Mouse (Mus musculus) small intestine, adult 2 months (tissue): ENCODE measurements at regions not wholly inside any gene's neighbourhood (a gene's known extent, or its start where the extent isn't known, plus 50 kb on each side); places are given as distances from the start of the nearest gene placed in this dataset.

ENCODE experiments used
- CTCF ChIP-seq: fragments of 200-500 bp; IDR thresholded peaks from 2 replicates; pipeline ENCODE4 v1.5.1; 2012; ENCODE audit warnings: low read depth, mild to moderate bottlenecking, control low read depth, inconsistent platforms, low read length, moderate library complexity, mixed read lengths; ENCODE audit not compliant: insufficient replicate concordance, insufficient read length; ENCODE audit errors: extremely low read depth
- POLR2A ChIP-seq: fragments of 200-500 bp; IDR thresholded peaks from 2 replicates; pipeline ENCODE4 v1.6.1; 2012; ENCODE audit warnings: low read depth, mild to moderate bottlenecking, control low read depth, inconsistent platforms, low read length, moderate library complexity

DNA sequence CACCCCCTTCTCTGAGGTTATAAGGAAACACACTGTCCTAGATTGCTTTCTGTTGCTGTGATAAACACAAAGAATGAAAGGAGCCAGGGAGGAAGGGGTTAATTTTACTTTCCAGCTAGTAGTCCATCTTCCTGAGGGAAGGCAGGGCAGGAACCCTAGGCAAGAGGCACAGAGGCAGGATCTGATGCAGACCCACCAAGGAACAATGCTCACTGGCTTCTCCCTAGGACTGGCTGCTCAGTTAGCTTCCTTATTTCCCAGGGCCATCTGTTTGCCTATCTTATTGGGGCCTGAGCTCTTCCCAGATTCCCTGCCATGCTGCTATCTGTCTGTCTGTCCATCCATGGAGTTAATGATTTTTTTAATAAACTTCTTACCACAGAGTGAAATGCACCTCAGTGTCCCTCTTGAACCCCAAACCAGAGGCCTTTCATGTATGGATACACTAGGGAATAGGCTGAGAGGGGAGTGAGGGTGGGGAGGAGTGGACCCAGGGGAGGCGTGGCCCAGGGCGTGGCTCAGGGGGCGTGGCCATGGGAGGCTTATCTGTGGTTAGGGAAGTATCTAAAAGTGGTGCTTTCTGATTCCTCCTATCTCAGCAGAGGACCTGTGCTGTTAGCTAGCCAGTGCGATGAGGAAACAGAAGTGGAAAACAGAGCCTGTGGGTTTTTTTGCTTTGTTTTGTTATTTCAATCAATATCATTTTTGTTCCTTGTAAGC, 252.1 kb upstream of the Gadl1 start:
- TF ChIP-seq POLR2A = no peak
- TF ChIP-seq CTCF = no peak
